Mouse (Mus musculus): Measurements from ENCODE around the gene Sftpa1.
A peak's percentile ranks its signal among the peaks of the same experiment; 100 is the strongest.

Gene Sftpa1

DNA sequence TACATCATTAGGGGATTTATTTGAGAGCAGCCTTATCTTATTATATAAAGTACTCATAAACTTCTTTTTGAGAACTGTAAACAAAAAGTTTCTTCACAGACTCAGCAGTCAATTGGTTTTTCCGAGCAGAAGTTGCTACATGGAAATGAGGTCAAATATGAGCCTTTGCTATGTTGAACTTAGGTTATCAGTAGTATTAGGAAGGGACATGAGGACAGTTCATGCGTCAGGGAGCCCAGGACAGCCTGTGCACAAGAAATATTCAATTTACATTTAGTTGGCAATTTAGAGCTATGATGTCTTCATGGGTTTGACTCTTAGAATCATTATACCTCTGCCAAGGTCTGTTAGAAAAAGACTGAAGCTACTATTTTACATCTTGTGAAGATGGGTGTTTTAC, 29.3 kb upstream of the Sftpa1 start:
- H3K9me3 ChIP-seq (ENCODE audit: low read length), result no peaks in the 10 kb centered on the region
- H3K27me3 ChIP-seq (ENCODE audit: insufficient read depth, low read length), result no peaks in the 10 kb centered on the region
- no peak overlapping the region for H3K4me3 ChIP-seq (replicated peaks; ENCODE audit: low read length)
- no peak for TF ChIP-seq NANOG (IDR thresholded peaks at IDR 0.05; ENCODE audit: borderline replicate concordance, low read length)
- TF ChIP-seq CTCF (conservative IDR thresholded peaks at IDR 0.05; ENCODE audit: low read length), result no peak
- TF ChIP-seq POU5F1 (IDR thresholded peaks at IDR 0.05; ENCODE audit: borderline replicate concordance, low read length), result no peak
- no peaks in the 10 kb centered on the region for H3K4me1 ChIP-seq (replicated peaks; ENCODE audit: low read depth, low read length)
- no peaks in the 10 kb centered on the region for H3K36me3 ChIP-seq (ENCODE audit: insufficient read depth, low read length)

DNA sequence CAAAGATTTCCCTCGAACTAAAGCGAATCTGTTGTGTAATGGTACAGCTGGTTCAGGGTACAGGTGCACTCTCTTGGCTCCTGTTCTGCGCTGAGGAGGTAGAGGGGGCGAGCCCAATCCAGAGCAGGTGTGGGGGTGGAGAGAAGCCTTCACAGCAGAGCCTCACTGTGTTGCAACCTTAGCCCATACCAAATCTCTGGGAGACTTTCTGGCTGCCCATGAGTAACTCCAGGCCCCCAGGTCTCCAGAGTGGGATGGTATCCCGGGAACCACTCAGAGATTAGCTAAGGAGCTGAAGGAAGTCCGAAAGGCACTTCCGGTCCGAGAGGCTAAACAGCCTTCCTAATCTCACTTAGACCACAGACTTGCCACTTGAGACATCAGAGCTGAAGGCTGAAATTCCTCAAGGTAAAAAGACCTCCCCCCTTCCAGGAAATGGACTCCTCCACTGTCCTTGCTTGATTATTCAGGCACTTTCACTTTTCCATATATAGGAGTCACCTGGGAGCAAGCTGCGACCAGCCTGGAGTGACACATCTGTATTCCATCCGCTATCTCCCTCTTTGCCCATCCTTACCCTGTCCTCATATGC, 26.6 kb upstream of the Sftpa1 start, which contains the start of gene Mat1a:
Gene Mat1a, plus strand, starts transcription at position 183 of the 592 bp plus-strand sequence.
- H3K9me3 ChIP-seq (ENCODE audit: low read length), result no peaks in the 10 kb centered on the region

DNA sequence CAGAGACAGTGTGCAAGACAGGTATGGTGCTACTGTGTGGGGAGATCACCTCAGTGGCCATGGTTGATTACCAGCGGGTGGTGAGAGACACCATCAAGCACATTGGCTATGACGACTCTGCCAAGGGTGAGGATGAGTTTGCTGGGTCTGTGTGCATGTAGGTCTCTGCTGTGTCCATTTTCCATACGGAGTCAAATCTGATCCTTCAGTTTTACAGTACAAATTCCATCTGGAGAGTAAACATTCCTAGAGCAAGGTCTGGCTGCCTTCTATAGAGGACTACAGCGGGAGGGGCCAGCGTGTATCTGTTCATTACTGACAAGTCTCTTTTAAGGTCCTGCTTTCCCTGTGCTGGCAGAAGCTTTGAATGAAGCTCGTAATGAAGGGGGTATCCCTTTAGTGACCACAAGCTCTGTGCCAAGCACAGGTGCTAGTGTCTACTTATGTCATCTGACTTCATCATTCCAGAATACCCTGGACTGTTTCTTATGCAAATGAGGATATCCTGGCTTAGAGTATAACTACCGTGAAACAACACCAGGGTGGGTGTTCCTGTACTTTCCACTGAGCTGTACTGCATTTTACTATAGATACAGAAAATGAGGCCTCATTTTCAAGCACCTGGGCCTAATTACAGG, 20.4 kb upstream of the Sftpa1 start:
- H3K4me3 ChIP-seq (replicated peaks; ENCODE audit: low read length), result no peak overlapping the region
- H3K9me3 ChIP-seq (ENCODE audit: low read length), result no peaks in the 10 kb centered on the region
- TF ChIP-seq POU5F1 (IDR thresholded peaks at IDR 0.05; ENCODE audit: borderline replicate concordance, low read length) (no peak), CTCF (conservative IDR thresholded peaks at IDR 0.05; ENCODE audit: low read length) (no peak), NANOG (IDR thresholded peaks at IDR 0.05; ENCODE audit: borderline replicate concordance, low read length) (no peak)
- H3K4me1 ChIP-seq (replicated peaks; ENCODE audit: low read depth, low read length), result no peaks in the 10 kb centered on the region
- H3K36me3 ChIP-seq (ENCODE audit: insufficient read depth, low read length), result no peaks in the 10 kb centered on the region
- H3K27me3 ChIP-seq (ENCODE audit: insufficient read depth, low read length), result no peaks in the 10 kb centered on the region

More for the DNA sequence above, 26.6 kb upstream of the Sftpa1 start, which contains the start of gene Mat1a:
- H3K36me3 ChIP-seq (ENCODE audit: insufficient read depth, low read length), result no peaks in the 10 kb centered on the region
- H3K4me3 ChIP-seq (replicated peaks; ENCODE audit: low read length), result no peak within 1 kb of the TSS
- no peaks in the 10 kb centered on the region for H3K27me3 ChIP-seq (ENCODE audit: insufficient read depth, low read length)
- H3K4me1 ChIP-seq (replicated peaks; ENCODE audit: low read depth, low read length), result no peaks in the 10 kb centered on the region
- TF ChIP-seq CTCF (conservative IDR thresholded peaks at IDR 0.05; ENCODE audit: low read length) (no peak), NANOG (IDR thresholded peaks at IDR 0.05; ENCODE audit: borderline replicate concordance, low read length) (no peak), POU5F1 (IDR thresholded peaks at IDR 0.05; ENCODE audit: borderline replicate concordance, low read length) (no peak)

DNA sequence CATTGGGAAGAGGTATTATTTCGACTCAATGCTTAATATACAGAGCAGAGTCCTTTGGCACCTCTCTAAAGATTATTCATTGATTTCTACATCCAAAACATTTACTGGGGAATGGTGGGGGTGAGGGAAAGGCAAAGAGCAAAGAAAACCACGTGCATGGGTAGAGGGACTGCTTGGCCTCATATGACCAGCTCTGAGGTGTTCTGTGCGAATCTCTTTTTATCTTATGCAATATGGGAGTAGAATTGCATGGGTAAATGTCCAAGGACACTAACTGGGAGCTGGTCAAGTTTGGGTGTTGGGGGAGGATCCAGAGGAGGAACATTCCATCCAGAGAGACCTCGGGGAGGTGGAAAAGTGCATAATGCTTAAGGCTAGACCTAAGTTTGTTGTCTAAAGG, 18.6 kb upstream of the Sftpa1 start:
- Histone ChIP-seq H3K9me3 (ENCODE audit: low read length) (no peaks in the 10 kb centered on the region), H3K4me3 (replicated peaks; ENCODE audit: low read length) (no peak overlapping the region), H3K27me3 (ENCODE audit: insufficient read depth, low read length) (no peaks in the 10 kb centered on the region), H3K4me1 (replicated peaks; ENCODE audit: low read depth, low read length) (no peaks in the 10 kb centered on the region), H3K36me3 (ENCODE audit: insufficient read depth, low read length) (no peaks in the 10 kb centered on the region)
- TF ChIP-seq NANOG (IDR thresholded peaks at IDR 0.05; ENCODE audit: borderline replicate concordance, low read length), result no peak
- TF ChIP-seq CTCF (conservative IDR thresholded peaks at IDR 0.05; ENCODE audit: low read length), result no peak
- no peak for TF ChIP-seq POU5F1 (IDR thresholded peaks at IDR 0.05; ENCODE audit: borderline replicate concordance, low read length)

DNA sequence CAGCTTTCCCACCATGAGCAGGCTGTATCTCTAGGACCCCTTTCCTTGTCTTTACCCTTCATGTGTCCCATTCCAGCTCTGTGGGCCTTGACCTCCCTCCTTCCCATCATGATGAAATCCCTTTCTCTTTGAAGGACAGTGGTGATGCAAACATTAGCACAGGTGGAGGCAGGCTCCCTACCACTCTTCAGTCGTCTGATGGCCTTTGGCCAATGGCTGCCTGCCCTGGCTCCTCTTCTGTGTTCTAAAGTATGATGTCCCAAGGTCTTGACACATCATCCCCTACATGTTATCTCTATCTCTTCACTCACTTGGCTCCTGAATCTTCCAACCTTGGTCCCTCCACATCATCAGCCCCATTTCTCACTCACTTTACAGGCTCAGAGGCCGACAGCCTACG, 15.3 kb upstream of the Sftpa1 start:
- no peaks in the 10 kb centered on the region for H3K9me3 ChIP-seq (ENCODE audit: low read length)
- H3K36me3 ChIP-seq (ENCODE audit: insufficient read depth, low read length), result no peaks in the 10 kb centered on the region
- no peak for TF ChIP-seq POU5F1 (IDR thresholded peaks at IDR 0.05; ENCODE audit: borderline replicate concordance, low read length)
- no peaks in the 10 kb centered on the region for H3K27me3 ChIP-seq (ENCODE audit: insufficient read depth, low read length)
- no peak overlapping the region for H3K4me3 ChIP-seq (replicated peaks; ENCODE audit: low read length)
- no peaks in the 10 kb centered on the region for H3K4me1 ChIP-seq (replicated peaks; ENCODE audit: low read depth, low read length)

DNA sequence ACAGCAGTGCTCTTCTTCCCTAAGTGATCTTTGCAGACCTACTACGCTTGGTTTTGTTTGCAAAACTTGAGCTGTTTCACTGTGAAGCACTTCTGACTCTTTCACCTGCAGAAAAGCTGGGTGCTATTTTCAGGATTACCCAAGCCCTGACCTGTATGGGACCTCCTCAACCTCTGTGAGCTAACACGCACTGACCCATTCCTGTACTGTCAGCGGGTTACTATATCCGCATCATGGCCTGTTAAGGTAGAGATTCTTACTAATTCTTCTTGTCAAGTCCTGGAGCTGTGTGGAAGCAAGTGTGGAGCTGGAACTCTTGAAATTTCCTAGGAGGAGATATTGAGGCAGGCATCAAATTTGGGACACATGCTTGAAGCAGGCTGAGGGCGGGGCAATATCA, 6.9 kb upstream of the Sftpa1 start:
- H3K27me3 ChIP-seq (ENCODE audit: insufficient read depth, low read length), result no peaks in the 10 kb centered on the region
- H3K36me3 ChIP-seq (ENCODE audit: insufficient read depth, low read length), result no peaks in the 10 kb centered on the region
- no peaks in the 10 kb centered on the region for H3K9me3 ChIP-seq (ENCODE audit: low read length)
- H3K4me1 ChIP-seq (replicated peaks; ENCODE audit: low read depth, low read length), result no peaks in the 10 kb centered on the region
- H3K4me3 ChIP-seq (replicated peaks; ENCODE audit: low read length), result no peak overlapping the region
- TF ChIP-seq NANOG (IDR thresholded peaks at IDR 0.05; ENCODE audit: borderline replicate concordance, low read length) (no peak), POU5F1 (IDR thresholded peaks at IDR 0.05; ENCODE audit: borderline replicate concordance, low read length) (no peak), CTCF (conservative IDR thresholded peaks at IDR 0.05; ENCODE audit: low read length) (no peak)

DNA sequence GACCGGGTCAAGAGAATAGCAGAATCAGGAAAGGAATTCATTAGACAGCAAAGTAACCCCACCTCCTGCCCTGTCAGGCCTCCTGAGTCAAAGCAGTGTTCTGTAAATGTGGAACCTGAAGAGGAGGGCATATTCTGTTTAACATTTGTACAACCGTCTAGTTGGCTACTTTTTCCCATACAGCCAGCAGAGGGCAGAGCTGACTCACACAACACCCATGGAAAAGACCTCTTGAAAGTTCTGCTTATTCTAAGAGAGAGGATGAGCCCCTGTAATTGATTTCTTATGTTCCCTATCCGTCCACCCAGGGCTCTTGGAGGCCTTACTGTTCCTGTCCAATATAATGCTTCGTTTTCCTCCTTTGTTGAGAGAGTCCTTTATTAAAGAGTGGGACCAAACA, 3.6 kb upstream of the Sftpa1 start:
- no peaks in the 10 kb centered on the region for H3K27me3 ChIP-seq (ENCODE audit: insufficient read depth, low read length)
- peak; percentile 55 for TF ChIP-seq CTCF (conservative IDR thresholded peaks at IDR 0.05; ENCODE audit: low read length)
- no peak for TF ChIP-seq NANOG (IDR thresholded peaks at IDR 0.05; ENCODE audit: borderline replicate concordance, low read length)

DNA sequence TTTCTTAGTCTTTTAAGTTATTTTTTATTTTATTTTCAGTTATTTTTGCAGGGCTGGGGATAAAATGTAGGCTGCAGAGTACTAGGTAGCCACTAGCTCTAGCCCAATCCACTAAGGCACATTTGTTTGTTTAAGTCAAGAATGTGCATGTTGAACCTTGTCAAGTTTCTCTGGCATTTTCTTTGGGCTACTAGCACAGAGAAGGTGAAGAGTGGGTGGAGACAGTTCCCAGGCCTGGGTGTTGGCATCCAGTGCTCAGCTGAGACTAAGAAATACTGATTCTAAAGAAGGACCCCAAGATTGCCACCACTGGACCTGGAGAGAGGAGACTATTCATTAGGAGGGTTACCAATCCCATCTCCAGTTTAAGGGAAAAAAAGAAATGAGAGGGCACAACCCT, 5.4 kb downstream of the Sftpa1 start:
- Histone ChIP-seq H3K36me3 (ENCODE audit: insufficient read depth, low read length) (no peaks in the 10 kb centered on the region), H3K27me3 (ENCODE audit: insufficient read depth, low read length) (no peaks in the 10 kb centered on the region), H3K4me1 (replicated peaks; ENCODE audit: low read depth, low read length) (no peaks in the 10 kb centered on the region), H3K4me3 (replicated peaks; ENCODE audit: low read length) (no peak overlapping the region), H3K9me3 (ENCODE audit: low read length) (no peaks in the 10 kb centered on the region)
- no peak for TF ChIP-seq CTCF (conservative IDR thresholded peaks at IDR 0.05; ENCODE audit: low read length)
- TF ChIP-seq POU5F1 (IDR thresholded peaks at IDR 0.05; ENCODE audit: borderline replicate concordance, low read length), result no peak
- TF ChIP-seq NANOG (IDR thresholded peaks at IDR 0.05; ENCODE audit: borderline replicate concordance, low read length), result no peak

More for the DNA sequence above, 3.6 kb upstream of the Sftpa1 start:
- no peaks in the 10 kb centered on the region for H3K36me3 ChIP-seq (ENCODE audit: insufficient read depth, low read length)
- H3K4me1 ChIP-seq (replicated peaks; ENCODE audit: low read depth, low read length), result no peaks in the 10 kb centered on the region
- H3K4me3 ChIP-seq (replicated peaks; ENCODE audit: low read length), result no peak overlapping the region
- H3K9me3 ChIP-seq (ENCODE audit: low read length), result no peaks in the 10 kb centered on the region

DNA sequence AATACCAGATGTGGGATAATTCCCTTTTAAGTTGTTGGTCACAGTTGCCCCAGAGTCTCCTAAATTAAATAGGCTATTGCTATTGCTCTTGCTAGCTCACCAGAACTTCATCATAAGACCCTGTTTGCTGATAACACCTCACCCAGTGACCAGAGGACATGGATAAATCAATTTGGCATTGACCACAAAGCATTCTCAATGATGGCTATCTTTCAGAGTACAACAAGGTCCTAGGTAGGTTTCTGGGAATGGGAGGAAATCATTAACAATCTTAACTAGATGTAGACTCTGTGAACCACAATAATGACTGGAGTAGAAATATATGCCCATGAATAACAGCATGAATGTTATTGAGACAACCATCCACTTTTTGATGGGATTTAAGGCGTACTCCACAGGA, 9.1 kb downstream of the Sftpa1 start:
- TF ChIP-seq POU5F1 (IDR thresholded peaks at IDR 0.05; ENCODE audit: borderline replicate concordance, low read length), result no peak
- no peak for TF ChIP-seq CTCF (conservative IDR thresholded peaks at IDR 0.05; ENCODE audit: low read length)
- TF ChIP-seq NANOG (IDR thresholded peaks at IDR 0.05; ENCODE audit: borderline replicate concordance, low read length), result no peak
- Histone ChIP-seq H3K27me3 (ENCODE audit: insufficient read depth, low read length) (no peaks in the 10 kb centered on the region), H3K4me1 (replicated peaks; ENCODE audit: low read depth, low read length) (no peaks in the 10 kb centered on the region), H3K9me3 (ENCODE audit: low read length) (no peaks in the 10 kb centered on the region), H3K4me3 (replicated peaks; ENCODE audit: low read length) (no peak overlapping the region), H3K36me3 (ENCODE audit: insufficient read depth, low read length) (no peaks in the 10 kb centered on the region)

Measured in E14TG2a.4 (cell line).